22 mouse cellular contexts compared by ENCODE assay signal in the genomic region with DNA sequence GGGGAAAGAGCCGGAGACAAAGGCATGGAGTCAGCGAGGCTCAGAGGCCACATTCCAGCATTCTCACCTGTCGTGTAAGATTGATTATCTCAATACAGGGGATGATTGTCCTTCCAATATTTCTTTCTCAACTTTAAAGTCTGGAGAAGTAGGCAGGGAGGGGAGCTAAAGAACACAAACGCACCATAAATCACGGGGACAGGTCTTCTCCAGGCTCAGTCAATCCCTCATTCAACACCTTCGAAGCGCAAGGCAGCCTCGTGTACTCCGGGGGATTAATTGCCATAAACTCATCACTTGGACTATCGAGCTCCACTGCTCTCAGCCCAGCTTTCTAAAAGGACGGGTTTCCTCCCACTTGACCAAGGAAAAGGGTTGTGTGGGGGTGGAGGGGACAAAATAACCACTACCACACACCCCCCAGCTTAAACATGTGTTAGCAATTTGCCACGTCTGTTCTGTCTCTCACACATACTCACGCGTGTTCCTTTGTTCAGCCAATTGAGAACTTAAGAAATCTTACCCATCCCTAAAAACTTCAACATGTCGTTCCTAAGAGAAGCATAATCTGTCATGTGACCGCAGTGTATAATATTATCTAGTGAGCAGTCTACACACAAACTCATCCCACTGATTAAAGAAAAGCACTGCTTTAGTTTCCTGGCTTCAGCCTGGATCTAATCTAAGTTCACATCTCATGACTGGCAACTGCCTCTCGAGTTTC. TPM values are rescaled to one million over a fixed set of nuclear protein-coding genes. Genes with fewer than 3 reads are reported as not detected.
DNase-seq lines count a peak whose midpoint lies in the region; ATAC-seq lines count a peak whose summit lies in the region.
"Had no signal": no experiment of that assay in that cellular context is flagged by ENCODE, and none has a peak within 500 bp of the region (broad histone marks: within the 10 kb centered on the region; RNA-seq: fewer than 3 reads in every experiment).

No protein-coding gene starts in this region.

- H3K36me3 ChIP-seq in kidney, embryonic 14.5 days (ENCODE audit: control insufficient read depth, insufficient read depth, low read length): no peaks in the 10 kb centered on the region; the same call in 1 of the 2 replicates
- H3K36me3 ChIP-seq: intestine, embryonic 15.5 days had no signal

- H3K27ac ChIP-seq in kidney, embryonic 14.5 days (ENCODE audit: low read depth, low read length): no peak overlapping the region
- H3K27ac ChIP-seq: forebrain, embryonic 13.5 days; hindbrain, embryonic 14.5 days; intestine, embryonic 15.5 days; macrophage had no signal

- H3K9ac ChIP-seq in kidney, embryonic 14.5 days (ENCODE audit: low read depth, low read length): no peak overlapping the region
- H3K9ac ChIP-seq: forebrain, embryonic 13.5 days; hindbrain, embryonic 14.5 days; intestine, embryonic 15.5 days had no signal

- no peak overlapping the region for H3K4me3 ChIP-seq in kidney, embryonic 14.5 days (ENCODE audit: low read length)
- H3K4me3 ChIP-seq: erythroblast, embryonic 14.5 days; forebrain, embryonic 13.5 days; intestine, embryonic 15.5 days had no signal

- peaks cover 19% of the 10 kb centered on the region for H3K4me1 ChIP-seq in kidney, embryonic 14.5 days (ENCODE audit: control insufficient read depth, insufficient read depth, low read length)
- H3K4me1 ChIP-seq: forebrain, embryonic 13.5 days; intestine, embryonic 15.5 days had no signal

- no peak overlapping the region for H3K4me2 ChIP-seq in kidney, embryonic 14.5 days (replicated peaks; ENCODE audit: low read depth, low read length)
- H3K4me2 ChIP-seq: forebrain, embryonic 13.5 days; hindbrain, embryonic 14.5 days; intestine, embryonic 15.5 days; liver, embryonic 11.5 days; midbrain, embryonic 11.5 days had no signal

- DNase-seq in kidney, adult 11 months: no peak
- peak; percentile 82 for DNase-seq in embryo, embryonic 10 days (ENCODE audit: low spot score)
- peak; percentile 48 for DNase-seq in embryo, embryonic 9.5 days (ENCODE audit: extremely low spot score)
- peak; percentile 87 for DNase-seq in forelimb bud, embryonic 11.5 days (ENCODE audit: low read depth, low spot score)
- no peak for DNase-seq in thymus, postnatal 4 days
- no peak for DNase-seq in MN1 (ENCODE audit: low spot score)
- DNase-seq in thymus, postnatal 14 days: no peak
- DNase-seq: cerebellum, adult 2 months; cerebellum, postnatal 36 days; gastrocnemius, postnatal 36 days; heart, postnatal 10 days; lung, adult 2 months; right cerebral cortex, postnatal 4 days; thymus, adult 2 months had no signal

- H3K27me3 ChIP-seq in kidney, embryonic 14.5 days (ENCODE audit: control insufficient read depth, insufficient read depth, low read length): no peaks in the 10 kb centered on the region
- H3K27me3 ChIP-seq: forebrain, embryonic 13.5 days; intestine, embryonic 15.5 days had no signal

- WGBS in kidney, embryonic 14.5 days: 25% methylated on average over 17 of the region's 17 CpGs

- H3K9me3 ChIP-seq in kidney, embryonic 14.5 days (ENCODE audit: control insufficient read depth, low read length): peaks cover 8% of the 10 kb centered on the region
- H3K9me3 ChIP-seq: intestine, embryonic 15.5 days had no signal

- peak; percentile 74 for ATAC-seq in kidney, embryonic 14.5 days (ENCODE audit: low FRiP score, low TSS enrichment)
- ATAC-seq: forebrain, embryonic 13.5 days; intestine, embryonic 15.5 days had no signal

RNA-seq across cellular contexts. Expression of a gene that starts 43.8 kb away (rescaled TPM):
- polyA plus RNA-seq in kidney, embryonic 14.5 days (2014; fragmentation: Nextera tagmentation; extraction: Ambion mirVana): 19.9 and 21.5 TPM in 2 replicates

Comparison
In these comparisons a context has a peak if more than half of its experiments do, and no peak if none do; other contexts are left out.
1. DNase-seq: peak in embryo, embryonic 10 days (single experiment), embryo, embryonic 9.5 days (single experiment) and forelimb bud, embryonic 11.5 days (single experiment); none in kidney, adult 11 months (single experiment), thymus, postnatal 4 days (single experiment), MN1 (single experiment) and thymus, postnatal 14 days (single experiment).